Mouse (Mus musculus) liver, adult 2 months (tissue): ENCODE measurements around the gene Hist1h2bb. TPM values are rescaled to one million over a fixed set of nuclear protein-coding genes. Genes with fewer than 3 reads are reported as not detected.

ENCODE experiments used
- DNase-seq: peaks from one replicate; pipeline ENCODE4 v3.0.0-alpha.2; 2011; ENCODE audit warnings: low read depth, low spot score; ENCODE audit errors: extremely low read depth
- H3K27ac ChIP-seq: fragments of 200-500 bp; replicated peaks from 2 replicates; pipeline ENCODE4 v1.5.1; 2012; ENCODE audit warnings: low read depth, mild to moderate bottlenecking, control low read depth, inconsistent platforms, low read length; ENCODE audit not compliant: insufficient read depth
- H3K27me3 ChIP-seq: fragments of 200-500 bp; 2 replicates; pipeline ENCODE4 v1.6.1; 2012; ENCODE audit warnings: mild to moderate bottlenecking, moderate library complexity, low read length, inconsistent platforms; ENCODE audit not compliant: control insufficient read depth, insufficient read depth
- H3K36me3 ChIP-seq: fragments of 200-500 bp; 2 replicates; pipeline ENCODE4 v1.6.1; 2012; ENCODE audit warnings: low read length, inconsistent platforms; ENCODE audit not compliant: control insufficient read depth, insufficient read depth
- H3K4me1 ChIP-seq: fragments of 200-500 bp; 2 replicates; pipeline ENCODE4 v1.6.1; 2011; ENCODE audit warnings: low read length; ENCODE audit not compliant: control insufficient read depth, insufficient read depth
- H3K4me3 ChIP-seq: fragments of 200-500 bp; 2 replicates; pipeline ENCODE4 v1.5.1; 2011; ENCODE audit warnings: low read depth, mild to moderate bottlenecking, control low read depth, low read length, moderate library complexity; ENCODE audit not compliant: insufficient read depth
- H3K79me2 ChIP-seq: fragments of 200-500 bp; 2 replicates; pipeline ENCODE4 v1.6.1; 2012; ENCODE audit warnings: inconsistent platforms, mild to moderate bottlenecking, low read length, moderate library complexity; ENCODE audit not compliant: control insufficient read depth, insufficient read depth
- H3K9ac ChIP-seq: fragments of 200-500 bp; 2 replicates; pipeline ENCODE4 v1.6.1; 2012; ENCODE audit warnings: low read depth, mild to moderate bottlenecking, control low read depth, inconsistent platforms, low read length
- CTCF ChIP-seq: fragments of 200-500 bp; IDR thresholded peaks from 2 replicates; pipeline ENCODE4 v1.5.1; 2011; ENCODE audit warnings: low read depth, low read length, control low read depth
- POLR2A ChIP-seq: fragments of 200-500 bp; IDR thresholded peaks from 2 replicates; pipeline ENCODE4 v1.6.1; 2011; ENCODE audit warnings: low read length, control low read depth; ENCODE audit not compliant: insufficient read depth; ENCODE audit errors: extremely low read depth
- WGBS: fragments of 180-500 bp; shearing (Covaris S2); methylation state at CpG from one replicate; pipeline ENCODE4 v1.1.7; 2018; 5-methylcytosine and 5-hydroxymethylcytosine counted together
- polyA plus RNA-seq: library from polyadenylated mRNA; depleted of rRNA; stranded (reverse); fragments of >200 nt; gene quantifications from 2 replicates; pipeline ENCODE4 v1.2.3, GENCODE M21; 2012
- total RNA-seq: library from RNA; depleted of rRNA; stranded (reverse); fragments of >200 nt; gene quantifications from 2 replicates; pipeline ENCODE4 v1.2.3, GENCODE M21; 2014

The Hist1h2bb gene
- total and polyA plus RNA-seq, 2 experiments: 0.55 to 41.9 TPM

- H3K36me3 ChIP-seq: no peaks in the 10 kb centered on the region
- DNase-seq: peak; percentile 75
- 15% methylated on average over 8 of the region's 8 CpGs for WGBS
Observed at GRCm38 (mm10) chr13:23732156-23732804, 14.3 kb upstream of the Hist1h2bb start.

GRCm38 (mm10) chr13:23737091-23737490 is 9.4 kb upstream of the Hist1h2bb start:
- DNase-seq: peak; percentile 50
- no peak overlapping the region for H3K27ac ChIP-seq
- H3K27me3 ChIP-seq: no peaks in the 10 kb centered on the region
- H3K9ac ChIP-seq: no peak overlapping the region
- WGBS: 71% methylated on average over 5 of the region's 5 CpGs
- H3K36me3 ChIP-seq: no peaks in the 10 kb centered on the region
- H3K79me2 ChIP-seq: no peaks in the 10 kb centered on the region
- peaks cover 8% of the 10 kb centered on the region for H3K4me1 ChIP-seq
- no peak for TF ChIP-seq POLR2A
- TF ChIP-seq CTCF: no peak
- no peak overlapping the region for H3K4me3 ChIP-seq

More at GRCm38 (mm10) chr13:23732156-23732804, 14.3 kb upstream of the Hist1h2bb start:
- Histone ChIP-seq H3K9ac (peak overlapping the region; percentile 22), H3K4me3 (no peak overlapping the region), H3K79me2 (no peaks in the 10 kb centered on the region), H3K4me1 (peaks cover 22% of the 10 kb centered on the region), H3K27me3 (no peaks in the 10 kb centered on the region), H3K27ac (peak overlapping the region; percentile 41)
- TF ChIP-seq CTCF (peak; percentile 57), POLR2A (no peak)

- peak overlapping the region; percentile 67; the same call in 1 of the 2 replicates for H3K9ac ChIP-seq
- no peak for DNase-seq
- H3K36me3 ChIP-seq: no peaks in the 10 kb centered on the region
- peaks cover 6% of the 10 kb centered on the region for H3K4me1 ChIP-seq
- H3K27me3 ChIP-seq: no peaks in the 10 kb centered on the region
- H3K79me2 ChIP-seq: no peaks in the 10 kb centered on the region
- TF ChIP-seq POLR2A (no peak), CTCF (no peak)
- H3K27ac ChIP-seq: no peak overlapping the region; the same call in 1 of the 2 replicates
- peak overlapping the region; percentile 63; the same call in 1 of the 2 replicates for H3K4me3 ChIP-seq
- WGBS: 25% methylated on average over 4 of the region's 4 CpGs
Observed at GRCm38 (mm10) chr13:23738041-23738440, 8.5 kb upstream of the Hist1h2bb start.

- Histone ChIP-seq H3K27me3 (no peaks in the 10 kb centered on the region), H3K27ac (peak within 1 kb of the TSS; percentile 68), H3K36me3 (no peaks in the 10 kb centered on the region), H3K9ac (peak within 1 kb of the TSS; percentile 67), H3K4me1 (peaks cover 4% of the 10 kb centered on the region; the same call in 1 of the 2 replicates), H3K79me2 (no peaks in the 10 kb centered on the region), H3K4me3 (peak within 1 kb of the TSS; percentile 63)
- WGBS: under 1% methylated on average over 38 of the region's 38 CpGs
- TF ChIP-seq CTCF: no peak; the same call in 1 of the 2 replicates
- TF ChIP-seq POLR2A: peak; percentile 98
- DNase-seq: peak; percentile 64
Observed at GRCm38 (mm10) chr13:23738677-23739068, 7.9 kb upstream of the Hist1h2bb start, which contains the start of gene Hist1h1c. Gene Hist1h1c (plus strand): TSS chr13:23738808.

- Histone ChIP-seq H3K79me2 (no peaks in the 10 kb centered on the region), H3K4me3 (peak overlapping the region; percentile 63), H3K4me1 (peaks cover 4% of the 10 kb centered on the region; the same call in 1 of the 2 replicates), H3K27me3 (no peaks in the 10 kb centered on the region), H3K36me3 (no peaks in the 10 kb centered on the region), H3K9ac (peak overlapping the region; percentile 67), H3K27ac (peak overlapping the region; percentile 68)
- TF ChIP-seq CTCF (no peak; the same call in 1 of the 2 replicates), POLR2A (peak; percentile 76)
- under 1% methylated on average over 39 of the region's 39 CpGs for WGBS
- DNase-seq: peak; percentile 95
Observed at GRCm38 (mm10) chr13:23739069-23739921, 7.2 kb upstream of the Hist1h2bb start.
